Mouse (Mus musculus) neural tube, embryonic 11.5 days (tissue): ENCODE data around the gene Nlgn1. TPM values are rescaled to one million over a fixed set of nuclear protein-coding genes. Genes with fewer than 3 reads are reported as not detected.

Experiments used
- ATAC-seq: fragments of 200-750 bp; cut with Nextera tagmentation; 2 replicates; pipeline ENCODE4 v1.8.0; 2017; ENCODE audit warnings: moderate number of reproducible peaks, mild to moderate bottlenecking, moderate TSS enrichment, moderate library complexity; ENCODE audit not compliant: insufficient read depth, low FRiP score, low TSS enrichment
- DNase-seq: peaks from one replicate; pipeline ENCODE4 v3.0.0-alpha.2; 2015; ENCODE audit warnings: low spot score
- H3K27ac ChIP-seq: fragments of 300-500 bp; sonication (generic); 2 replicates; pipeline ENCODE4 v1.5.1; 2014; ENCODE audit warnings: low read depth, mild to moderate bottlenecking, low read length
- H3K27me3 ChIP-seq: fragments of 300-500 bp; sonication (generic); 2 replicates; pipeline ENCODE4 v1.6.1; 2014; ENCODE audit warnings: mild to moderate bottlenecking, low read length, mixed read lengths; ENCODE audit not compliant: control insufficient read depth, insufficient read depth
- H3K36me3 ChIP-seq: fragments of 300-500 bp; sonication (generic); 2 replicates; pipeline ENCODE4 v1.6.1; 2014; ENCODE audit warnings: mild to moderate bottlenecking, low read length, moderate library complexity, mixed read lengths; ENCODE audit not compliant: control insufficient read depth, insufficient read depth
- H3K4me1 ChIP-seq: fragments of 300-500 bp; sonication (generic); 2 replicates; pipeline ENCODE4 v1.6.1; 2014; ENCODE audit warnings: low read length, mixed read lengths; ENCODE audit not compliant: control insufficient read depth, insufficient read depth
- H3K4me2 ChIP-seq: fragments of 300-500 bp; sonication (generic); 2 replicates; pipeline ENCODE4 v1.6.1; 2014; ENCODE audit warnings: low read depth, mild to moderate bottlenecking, moderate library complexity
- H3K4me3 ChIP-seq: fragments of 300-500 bp; sonication (generic); 2 replicates; pipeline ENCODE4 v1.5.1; 2014; ENCODE audit warnings: low read depth, low read length
- H3K9ac ChIP-seq: fragments of 300-500 bp; sonication (generic); 2 replicates; pipeline ENCODE4 v1.6.1; 2014; ENCODE audit warnings: mild to moderate bottlenecking, low read length
- H3K9me3 ChIP-seq: fragments of 300-500 bp; sonication (generic); 2 replicates; pipeline ENCODE4 v1.6.1; 2016; ENCODE audit warnings: low read length; ENCODE audit not compliant: control insufficient read depth
- WGBS: fragments of 180-500 bp; shearing (Covaris S2); extraction: QIAGEN DNeasy Blood & Tissue Kit; methylation state at CpG from one replicate; pipeline ENCODE4 v1.1.7; 2014; 5-methylcytosine and 5-hydroxymethylcytosine counted together
- polyA plus RNA-seq: library from polyadenylated mRNA; unstranded; fragments of >200 nt; fragmentation: Nextera tagmentation; extraction: Ambion mirVana; gene quantifications from 2 replicates; pipeline ENCODE4 v1.2.1, GENCODE M21; 2014

The Nlgn1 gene
- polyA plus RNA-seq, 1 experiment from 2014 or later = 5.1 TPM

DNA sequence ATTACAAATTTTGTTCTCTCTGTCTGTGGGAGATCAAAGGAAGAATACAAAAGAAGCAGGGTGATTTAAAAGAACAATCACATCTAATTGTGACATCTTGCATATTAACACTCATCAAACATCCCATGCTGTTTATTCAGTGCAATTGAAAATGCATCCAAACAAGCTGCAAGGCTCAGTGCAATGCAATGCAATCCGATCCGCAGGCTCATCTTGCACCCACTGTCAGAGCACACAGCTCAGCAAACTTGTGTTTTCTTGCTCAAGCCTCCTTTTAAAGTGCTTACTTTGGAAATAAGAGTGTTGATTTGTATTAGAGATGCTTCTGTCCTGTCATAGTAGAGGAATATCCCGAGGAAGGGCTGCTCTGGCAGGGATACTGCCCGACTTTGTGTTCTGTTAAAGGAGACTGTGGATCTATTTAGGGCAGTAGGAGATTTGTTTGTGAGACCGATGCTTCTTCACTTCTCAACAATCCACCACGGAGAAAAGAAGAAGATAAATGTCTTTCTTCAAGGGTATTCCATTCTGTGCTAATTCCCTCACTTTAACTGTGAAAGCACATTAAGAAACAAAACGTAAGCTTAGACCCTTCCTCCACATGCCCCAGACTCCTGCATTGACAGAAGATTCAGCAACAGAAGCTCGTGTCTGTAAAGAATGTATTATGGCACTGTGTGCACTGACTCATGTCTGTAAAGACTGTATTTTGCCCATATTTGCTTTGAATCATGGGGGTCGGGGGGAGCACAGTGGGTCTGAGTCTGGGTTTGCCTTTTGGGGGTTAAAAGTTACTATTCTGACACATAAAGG is 197.2 kb downstream of the Nlgn1 start:
- Histone ChIP-seq H3K4me3 (no peak overlapping the region), H3K36me3 (no peaks in the 10 kb centered on the region), H3K4me1 (peaks cover 3% of the 10 kb centered on the region; the same call in 1 of the 2 replicates), H3K9me3 (no peaks in the 10 kb centered on the region), H3K4me2 (no peak overlapping the region), H3K27me3 (no peaks in the 10 kb centered on the region), H3K27ac (no peak overlapping the region), H3K9ac (no peak overlapping the region)
- WGBS = 22% methylated on average over 9 of the region's 9 CpGs
- no peak for DNase-seq
- ATAC-seq = no peak

- Histone ChIP-seq H3K36me3 (no peaks in the 10 kb centered on the region), H3K27ac (no peak overlapping the region), H3K9ac (no peak overlapping the region), H3K27me3 (no peaks in the 10 kb centered on the region), H3K4me3 (no peak overlapping the region), H3K4me2 (no peak overlapping the region), H3K9me3 (no peaks in the 10 kb centered on the region), H3K4me1 (peaks cover 3% of the 10 kb centered on the region; the same call in 1 of the 2 replicates)
- DNase-seq (no peak), ATAC-seq (no peak)
- WGBS = 83% methylated on average over 2 of the region's 2 CpGs
Observed at GRCm38 (mm10) chr3:26130919-26131318, 201.3 kb downstream of the Nlgn1 start.

DNA sequence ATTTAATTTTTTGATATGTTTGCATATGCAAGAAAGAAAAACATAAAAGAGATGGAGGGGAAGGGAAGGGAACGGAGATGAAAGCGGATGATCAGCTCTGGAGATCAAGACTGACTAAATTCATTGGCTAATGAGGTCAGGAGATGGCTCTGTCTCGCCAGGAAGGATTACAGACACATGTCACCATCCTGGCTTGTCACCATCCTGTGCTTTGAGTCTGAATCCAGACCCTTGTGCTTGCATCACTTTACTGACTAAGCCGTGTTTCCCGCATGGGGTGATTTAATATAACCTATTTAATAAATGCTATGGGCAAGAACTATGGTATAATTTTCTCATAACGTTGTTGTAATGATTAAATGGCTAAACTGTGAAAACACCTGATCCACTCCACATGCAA is 202.8 kb downstream of the Nlgn1 start:
- Histone ChIP-seq H3K27ac (no peak overlapping the region), H3K9me3 (no peaks in the 10 kb centered on the region), H3K9ac (no peak overlapping the region), H3K36me3 (no peaks in the 10 kb centered on the region), H3K4me1 (no peaks in the 10 kb centered on the region), H3K4me3 (no peak overlapping the region), H3K27me3 (no peaks in the 10 kb centered on the region), H3K4me2 (no peak overlapping the region)
- ATAC-seq (no peak), DNase-seq (no peak)
- 77% methylated on average over 6 of the region's 6 CpGs for WGBS

DNA sequence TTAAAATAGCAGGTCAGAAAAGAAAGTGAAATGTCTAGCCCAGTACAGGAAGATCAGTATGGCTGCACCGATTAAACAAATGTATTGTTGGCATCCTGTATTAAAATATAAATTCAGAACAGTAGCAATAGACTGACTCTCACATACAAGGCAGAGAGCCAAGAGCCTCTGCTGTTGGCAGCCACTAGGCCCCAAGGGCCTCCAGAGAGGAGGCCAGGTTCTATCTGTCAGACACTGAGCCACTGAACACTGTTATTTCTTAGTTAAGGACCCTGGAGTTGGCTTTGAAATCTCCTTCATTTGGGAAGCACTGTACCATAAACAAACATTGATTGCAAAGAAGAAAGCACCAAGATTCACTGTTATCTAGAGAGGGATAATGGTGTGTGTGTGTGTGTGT is 215.2 kb downstream of the Nlgn1 start:
- ATAC-seq (no peak), DNase-seq (no peak)
- H3K9ac ChIP-seq = no peak overlapping the region
- WGBS = 95% methylated on average over 1 of the region's 1 CpGs
- H3K4me2 ChIP-seq = no peak overlapping the region
- H3K9me3 ChIP-seq = no peaks in the 10 kb centered on the region
- no peaks in the 10 kb centered on the region for H3K36me3 ChIP-seq
- H3K27me3 ChIP-seq = no peaks in the 10 kb centered on the region
- H3K4me3 ChIP-seq = no peak overlapping the region
- no peak overlapping the region for H3K27ac ChIP-seq
- no peaks in the 10 kb centered on the region for H3K4me1 ChIP-seq

DNA sequence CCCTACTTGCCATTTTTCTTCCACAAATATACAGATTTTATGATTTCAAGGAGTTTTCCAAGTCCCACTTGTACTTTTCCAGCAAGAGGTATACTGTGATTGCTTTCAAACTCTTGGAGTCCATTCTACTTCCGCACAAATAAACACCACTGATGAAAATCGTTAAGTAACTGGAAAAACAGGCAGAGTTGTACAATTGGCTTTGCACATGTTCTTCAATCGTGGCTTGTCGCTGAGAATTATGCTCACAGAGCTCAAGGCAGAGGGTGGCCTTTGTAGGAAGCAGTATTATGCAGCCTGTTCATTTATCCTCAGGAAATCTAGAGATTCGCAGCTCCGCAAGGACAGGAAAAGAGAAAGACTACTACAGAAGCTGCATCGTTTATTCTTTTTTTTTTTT is 225.9 kb downstream of the Nlgn1 start:
- Histone ChIP-seq H3K4me2 (no peak overlapping the region), H3K27ac (no peak overlapping the region), H3K9me3 (no peaks in the 10 kb centered on the region), H3K4me1 (no peaks in the 10 kb centered on the region), H3K27me3 (no peaks in the 10 kb centered on the region), H3K36me3 (no peaks in the 10 kb centered on the region), H3K4me3 (no peak overlapping the region), H3K9ac (no peak overlapping the region)
- ATAC-seq (no peak), DNase-seq (no peak)
- WGBS = 86% methylated on average over 7 of the region's 7 CpGs

DNA sequence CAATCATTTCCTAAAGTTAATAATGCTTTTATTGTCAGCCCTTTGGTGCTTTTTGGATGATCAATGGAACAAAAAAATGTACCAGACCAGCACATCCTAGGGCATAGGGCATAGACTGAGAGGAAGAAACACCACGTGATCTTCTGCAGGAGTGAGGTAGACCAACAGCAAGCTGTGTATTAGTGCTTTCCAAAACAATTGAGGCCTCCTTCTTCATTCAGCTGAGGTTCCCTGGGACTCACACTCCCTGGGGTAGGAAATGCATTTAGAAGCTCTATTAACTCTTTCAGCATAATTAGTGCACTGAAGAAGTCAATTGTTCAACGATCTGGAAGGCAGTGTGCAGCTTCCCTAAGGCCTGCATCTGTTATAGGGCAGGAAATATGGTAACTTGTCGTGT is 226.7 kb downstream of the Nlgn1 start:
- H3K4me3 ChIP-seq = no peak overlapping the region
- H3K4me1 ChIP-seq = no peaks in the 10 kb centered on the region
- H3K9me3 ChIP-seq = no peaks in the 10 kb centered on the region
- no peaks in the 10 kb centered on the region for H3K27me3 ChIP-seq
- DNase-seq (no peak), ATAC-seq (no peak)
- 38% methylated on average over 3 of the region's 3 CpGs for WGBS
- H3K36me3 ChIP-seq = no peaks in the 10 kb centered on the region
- no peak overlapping the region for H3K4me2 ChIP-seq
- no peak overlapping the region for H3K9ac ChIP-seq
- H3K27ac ChIP-seq = no peak overlapping the region

- WGBS = 84% methylated on average over 1 of the region's 1 CpGs
- ATAC-seq = no peak
- H3K27me3 ChIP-seq = no peaks in the 10 kb centered on the region
Observed at GRCm38 (mm10) chr3:26102271-26102670, 230.0 kb downstream of the Nlgn1 start.

GRCm38 (mm10) chr3:26095551-26095950 is 236.7 kb downstream of the Nlgn1 start:
- H3K4me1 ChIP-seq = no peaks in the 10 kb centered on the region
- H3K27ac ChIP-seq = no peak overlapping the region
- no peak for DNase-seq
- no peak overlapping the region for H3K4me3 ChIP-seq
- ATAC-seq = no peak
- H3K9me3 ChIP-seq = no peaks in the 10 kb centered on the region
- H3K36me3 ChIP-seq = no peaks in the 10 kb centered on the region
- H3K4me2 ChIP-seq = no peak overlapping the region
- no peaks in the 10 kb centered on the region for H3K27me3 ChIP-seq
- no peak overlapping the region for H3K9ac ChIP-seq

More at GRCm38 (mm10) chr3:26102271-26102670, 230.0 kb downstream of the Nlgn1 start:
- H3K9ac ChIP-seq = no peak overlapping the region
- no peak overlapping the region for H3K4me2 ChIP-seq
- H3K27ac ChIP-seq = no peak overlapping the region
- H3K4me3 ChIP-seq = no peak overlapping the region
- no peak for DNase-seq
- H3K4me1 ChIP-seq = no peaks in the 10 kb centered on the region
- H3K9me3 ChIP-seq = no peaks in the 10 kb centered on the region
- no peaks in the 10 kb centered on the region for H3K36me3 ChIP-seq

GRCm38 (mm10) chr3:26069366-26069765 is 262.9 kb downstream of the Nlgn1 start:
- DNase-seq (no peak), ATAC-seq (no peak)
- Histone ChIP-seq H3K36me3 (no peaks in the 10 kb centered on the region), H3K27ac (no peak overlapping the region), H3K4me1 (no peaks in the 10 kb centered on the region), H3K4me3 (no peak overlapping the region), H3K9ac (no peak overlapping the region), H3K27me3 (no peaks in the 10 kb centered on the region), H3K9me3 (no peaks in the 10 kb centered on the region), H3K4me2 (no peak overlapping the region)
